Mouse (Mus musculus) hematopoietic multipotent progenitor cell, adult 10-12 weeks (in vitro differentiated cells): ENCODE results near the gene Csn2. TPM values are rescaled to one million over a fixed set of nuclear protein-coding genes. Genes with fewer than 3 reads are reported as not detected.

Source experiments
- polyA plus RNA-seq: library from polyadenylated mRNA; stranded (reverse); fragments of >175 nt; gene quantifications from 2 replicates; pipeline ENCODE4 v1.2.3, GENCODE M21; 2012; ENCODE audit warnings: low replicate concordance

Csn2 gene
- polyA plus RNA-seq: not detected in 2 replicates

DNA sequence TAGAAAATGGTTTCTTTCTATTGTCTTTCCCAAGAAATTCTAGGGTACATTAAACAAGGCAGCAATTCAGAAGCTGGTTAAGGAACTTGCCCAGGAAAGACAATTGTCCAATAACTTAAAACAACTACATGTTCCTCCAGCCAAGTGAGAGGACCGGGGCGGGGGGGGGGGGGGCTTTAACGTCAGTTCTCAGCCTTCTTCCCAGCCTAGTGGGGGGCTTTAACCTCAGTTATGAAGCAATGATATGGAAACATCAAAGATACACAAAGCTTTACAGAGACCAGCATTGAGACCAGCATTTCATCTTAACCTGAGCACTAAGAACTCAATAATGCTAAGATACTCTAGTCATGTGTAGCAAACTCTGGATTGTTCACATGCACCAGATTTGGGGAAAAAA is at the start of gene Csn2:
Gene Csn2, minus strand, starts transcription at position 101 of the 400 bp plus-strand sequence.

DNA sequence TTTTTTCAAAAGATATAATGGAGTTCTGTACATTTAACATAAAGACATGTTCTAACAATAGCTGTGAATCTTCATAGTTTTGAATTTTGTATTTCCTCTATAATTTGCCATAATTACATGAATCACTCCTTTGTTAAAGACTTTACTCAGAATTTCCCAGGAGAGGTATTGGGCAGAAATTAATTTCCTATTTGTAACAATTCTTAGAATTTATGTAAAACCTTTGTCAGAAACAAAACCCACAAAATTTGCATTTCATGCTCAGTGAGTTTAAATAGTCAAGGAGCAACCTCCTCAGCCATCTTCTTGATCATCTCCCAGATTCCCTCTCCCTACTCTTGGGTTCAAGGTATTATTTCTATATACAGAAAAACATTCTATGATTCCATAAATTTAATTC is 33.5 kb downstream of the Csn2 start, which contains the start of gene Csn1s1:
Gene Csn1s1, plus strand, starts transcription at position 301 of the 400 bp plus-strand sequence.

Other genes with a start within 250 kb of the Csn2 start
- not detected in 2 replicates for gene Ugt2a2, start 217.4 kb downstream of the Csn2 start, polyA plus RNA-seq
- not detected in 2 replicates for gene Gm43638, start 212.8 kb downstream of the Csn2 start, polyA plus RNA-seq
- not detected in 2 replicates for gene Ugt2a1, start 208.8 kb downstream of the Csn2 start, polyA plus RNA-seq
- gene Sult1b1, start 161.4 kb downstream of the Csn2 start, polyA plus RNA-seq: not detected in 2 replicates
- not detected in 2 replicates for gene Sult1d1, start 130.6 kb downstream of the Csn2 start, polyA plus RNA-seq
- not detected in 2 replicates for gene Sult1e1, start 108.0 kb downstream of the Csn2 start, polyA plus RNA-seq
- not detected in 2 replicates for gene Csn1s1, start 33.4 kb downstream of the Csn2 start, polyA plus RNA-seq
- not detected in 2 replicates for gene Csn1s2a, start 74.9 kb upstream of the Csn2 start, polyA plus RNA-seq
- gene Csn1s2b, start 108.5 kb upstream of the Csn2 start, polyA plus RNA-seq: not detected in 2 replicates
- gene Prr27, start 126.1 kb upstream of the Csn2 start, polyA plus RNA-seq: not detected in 2 replicates
- gene Odam, start 185.4 kb upstream of the Csn2 start, polyA plus RNA-seq: not detected in 2 replicates
- 0.15 TPM in 1 of 2 replicates, not detected in the other for gene Csn3, start 225.9 kb upstream of the Csn2 start, polyA plus RNA-seq